Mouse (Mus musculus) mesoderm, embryonic 11.5 days (tissue): ENCODE measurements around the gene Gbp3.

Source experiments
- DNase-seq: peaks from one replicate; pipeline ENCODE4 v3.0.0-alpha.2; 2012; ENCODE audit warnings: low read depth, low spot score

Gbp3 gene

GRCm38 (mm10) chr3:142588888-142589287 is 29.1 kb downstream of the Gbp3 start:
- no peak for DNase-seq

- DNase-seq = no peak
These were observed 30.7 kb downstream of the Gbp3 start for GRCm38 (mm10) chr3:142590431-142591067.

- DNase-seq = no peak
These were observed 34.7 kb downstream of the Gbp3 start, which contains the start of gene Gbp2b for GRCm38 (mm10) chr3:142594547-142594946. Gene Gbp2b (plus strand): TSS chr3:142594847.

- DNase-seq = no peak
These were observed 38.1 kb downstream of the Gbp3 start for GRCm38 (mm10) chr3:142597923-142598322.

- DNase-seq = no peak
These were observed 41.8 kb downstream of the Gbp3 start for GRCm38 (mm10) chr3:142601675-142602074.

GRCm38 (mm10) chr3:142618658-142619057 is 58.8 kb downstream of the Gbp3 start:
- DNase-seq = no peak

GRCm38 (mm10) chr3:142619606-142620005 is 59.8 kb downstream of the Gbp3 start:
- DNase-seq = no peak

GRCm38 (mm10) chr3:142620111-142620955 is 60.5 kb downstream of the Gbp3 start, which contains the start of gene Gbp2:
Gene Gbp2 (plus strand): TSS chr3:142620602.
- DNase-seq = no peak

GRCm38 (mm10) chr3:142620956-142621562 is 61.2 kb downstream of the Gbp3 start:
- no peak for DNase-seq
